Mouse (Mus musculus) neural tube, embryonic 13.5 days (tissue): ENCODE results near the gene B3gnt2. TPM values are rescaled to one million over a fixed set of nuclear protein-coding genes. Genes with fewer than 3 reads are reported as not detected.

ENCODE experiments used
- ATAC-seq: fragments of 200-750 bp; cut with Nextera tagmentation; 2 replicates; pipeline ENCODE4 v1.8.0; 2017; ENCODE audit warnings: low read depth, mild to moderate bottlenecking, moderate TSS enrichment, moderate library complexity
- H3K27ac ChIP-seq: fragments of 300-500 bp; sonication (generic); replicated peaks from 2 replicates; pipeline ENCODE4 v1.5.1; 2015; ENCODE audit warnings: moderate library complexity, mild to moderate bottlenecking, inconsistent platforms
- H3K27me3 ChIP-seq: fragments of 300-500 bp; sonication (generic); 2 replicates; pipeline ENCODE4 v1.6.1; 2015; ENCODE audit warnings: mild to moderate bottlenecking, inconsistent platforms
- H3K36me3 ChIP-seq: fragments of 300-500 bp; sonication (generic); 2 replicates; pipeline ENCODE4 v1.6.1; 2015; ENCODE audit warnings: mild to moderate bottlenecking, inconsistent platforms
- H3K4me1 ChIP-seq: fragments of 300-500 bp; sonication (generic); replicated peaks from 2 replicates; pipeline ENCODE4 v1.6.1; 2015; ENCODE audit warnings: inconsistent platforms
- H3K4me2 ChIP-seq: fragments of 300-500 bp; sonication (generic); 2 replicates; pipeline ENCODE4 v1.6.1; 2015; ENCODE audit warnings: inconsistent platforms, mild to moderate bottlenecking, moderate library complexity
- H3K4me3 ChIP-seq: fragments of 300-500 bp; sonication (generic); 2 replicates; pipeline ENCODE4 v1.5.1; 2015; ENCODE audit warnings: mild to moderate bottlenecking, inconsistent platforms
- H3K9ac ChIP-seq: fragments of 300-500 bp; sonication (generic); 2 replicates; pipeline ENCODE4 v1.6.1; 2015; ENCODE audit warnings: moderate library complexity, mild to moderate bottlenecking, inconsistent platforms
- H3K9me3 ChIP-seq: fragments of 300-500 bp; sonication (generic); 2 replicates; pipeline ENCODE4 v1.6.1; 2016; ENCODE audit warnings: inconsistent platforms
- WGBS: fragments of 180-500 bp; shearing (Covaris S2); methylation state at CpG from one replicate; pipeline ENCODE4 v1.1.7; 2015; 5-methylcytosine and 5-hydroxymethylcytosine counted together
- polyA plus RNA-seq: library from polyadenylated mRNA; unstranded; fragments of >200 nt; fragmentation: Nextera tagmentation; extraction: Ambion mirVana; gene quantifications from 2 replicates; pipeline ENCODE4 v1.2.1, GENCODE M21; 2015

B3gnt2 gene
- polyA plus RNA-seq, 1 experiment from 2014 or later: 2.0 TPM

DNA sequence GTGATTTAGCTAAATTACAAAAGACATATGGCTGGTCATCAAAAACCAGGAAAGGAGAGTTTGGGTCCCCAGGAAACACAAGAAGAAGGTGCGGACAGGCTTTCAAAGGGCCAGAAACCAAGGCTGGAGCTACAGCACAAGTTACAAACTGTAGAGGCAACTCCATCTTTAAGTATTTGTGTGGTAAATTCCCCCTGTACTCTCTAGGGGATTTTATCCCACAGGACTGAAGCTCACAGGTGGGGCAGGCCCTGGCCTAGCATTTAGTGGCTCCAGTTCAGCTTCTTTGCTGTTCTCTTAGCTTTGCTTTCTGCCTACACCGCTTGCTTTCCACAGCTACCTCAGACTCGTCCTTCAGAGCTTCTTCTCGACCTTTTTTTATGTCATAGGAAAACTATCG, 6.9 kb upstream of the B3gnt2 start:
- H3K9me3 ChIP-seq: no peaks in the 10 kb centered on the region
- no peak overlapping the region for H3K4me3 ChIP-seq
- H3K36me3 ChIP-seq: no peaks in the 10 kb centered on the region
- no peak overlapping the region for H3K9ac ChIP-seq
- 93% methylated on average over 5 of the region's 5 CpGs for WGBS
- H3K4me2 ChIP-seq: no peak overlapping the region
- H3K27me3 ChIP-seq: peaks cover 17% of the 10 kb centered on the region
- H3K4me1 ChIP-seq: peaks cover 18% of the 10 kb centered on the region; the same call in 1 of the 2 replicates
- no peak for ATAC-seq
- H3K27ac ChIP-seq: no peak overlapping the region

DNA sequence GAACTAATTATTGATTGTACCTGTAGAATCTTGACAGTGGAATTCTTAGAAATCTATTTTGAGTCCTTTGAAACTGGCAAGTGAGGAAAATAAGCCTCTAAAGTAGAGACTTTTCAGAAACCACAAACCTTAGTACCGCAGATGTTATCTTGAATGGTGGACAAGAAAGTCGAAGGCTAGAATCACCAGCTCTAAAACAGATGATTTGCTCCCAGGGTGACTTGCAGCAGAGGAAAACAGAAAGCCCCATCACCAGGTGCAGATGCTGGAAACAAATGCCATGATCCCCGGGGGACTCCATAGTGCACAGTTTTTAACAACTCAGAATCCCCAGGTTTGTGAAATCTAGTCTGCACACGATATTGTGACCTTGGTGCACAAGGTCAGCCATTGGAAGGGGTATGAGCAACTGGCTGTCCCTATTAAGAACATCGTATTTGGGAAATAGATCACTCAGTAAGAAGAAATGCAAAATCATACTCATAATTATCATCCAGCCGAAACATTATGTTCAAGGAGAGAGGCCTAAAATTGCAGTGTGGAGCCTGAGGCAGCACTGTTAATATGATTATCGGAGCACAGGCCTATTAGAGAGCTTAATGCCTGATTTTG, 5.0 kb upstream of the B3gnt2 start:
- no peaks in the 10 kb centered on the region for H3K36me3 ChIP-seq
- H3K4me3 ChIP-seq: no peak overlapping the region
- H3K4me2 ChIP-seq: no peak overlapping the region
- peaks cover 35% of the 10 kb centered on the region for H3K27me3 ChIP-seq
- H3K9ac ChIP-seq: no peak overlapping the region
- no peak overlapping the region for H3K27ac ChIP-seq
- peaks cover 11% of the 10 kb centered on the region; the same call in 1 of the 2 replicates for H3K4me1 ChIP-seq
- H3K9me3 ChIP-seq: no peaks in the 10 kb centered on the region
- 88% methylated on average over 7 of the region's 7 CpGs for WGBS
- no peak for ATAC-seq

DNA sequence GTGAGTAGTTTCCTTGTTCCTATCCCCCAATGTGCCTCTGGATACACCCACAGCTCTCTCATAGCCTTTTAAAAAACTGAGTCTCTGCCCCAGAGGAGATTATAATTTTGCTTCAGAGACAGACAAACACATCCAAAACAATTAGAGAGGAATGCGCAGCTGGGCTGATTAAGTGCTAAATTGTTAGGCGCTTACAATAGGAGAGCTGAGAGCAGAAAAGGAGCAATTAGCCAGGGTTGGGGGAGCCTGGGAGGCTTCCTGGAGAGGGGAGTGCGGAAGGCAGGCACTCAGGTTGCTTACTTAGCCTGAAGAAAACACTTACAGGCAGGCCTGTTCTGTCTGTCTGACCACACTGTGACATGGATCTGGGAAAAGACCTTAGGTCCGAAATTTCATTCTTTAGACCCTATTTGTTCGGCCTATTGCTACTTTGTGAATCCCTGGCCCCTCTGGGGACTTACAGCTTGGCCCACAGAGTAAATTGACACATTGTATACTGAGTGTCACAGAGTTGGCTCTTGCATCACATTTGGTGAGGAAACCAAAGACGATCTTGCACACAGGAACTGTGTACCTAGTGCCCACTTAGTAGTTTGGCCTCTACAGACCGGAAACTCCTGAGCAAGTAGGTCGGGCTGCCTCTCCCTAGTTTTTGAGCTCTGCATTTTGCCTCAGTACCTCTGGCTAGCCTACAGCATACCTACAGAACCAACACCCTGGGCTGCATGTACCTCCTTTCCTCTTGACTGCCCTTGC, 3.7 kb upstream of the B3gnt2 start:
- H3K9ac ChIP-seq: no peak overlapping the region
- peaks cover 20% of the 10 kb centered on the region for H3K4me1 ChIP-seq
- H3K9me3 ChIP-seq: no peaks in the 10 kb centered on the region
- H3K27ac ChIP-seq: peak overlapping the region; percentile 47; the same call in 1 of the 2 replicates
- peaks cover 47% of the 10 kb centered on the region for H3K27me3 ChIP-seq
- 42% methylated on average over 8 of the region's 8 CpGs for WGBS
- H3K4me3 ChIP-seq: no peak overlapping the region
- no peaks in the 10 kb centered on the region for H3K36me3 ChIP-seq
- H3K4me2 ChIP-seq: no peak overlapping the region
- 0 out of 2 replicates have a peak, but pooled peaks have one; percentile 22 for ATAC-seq

DNA sequence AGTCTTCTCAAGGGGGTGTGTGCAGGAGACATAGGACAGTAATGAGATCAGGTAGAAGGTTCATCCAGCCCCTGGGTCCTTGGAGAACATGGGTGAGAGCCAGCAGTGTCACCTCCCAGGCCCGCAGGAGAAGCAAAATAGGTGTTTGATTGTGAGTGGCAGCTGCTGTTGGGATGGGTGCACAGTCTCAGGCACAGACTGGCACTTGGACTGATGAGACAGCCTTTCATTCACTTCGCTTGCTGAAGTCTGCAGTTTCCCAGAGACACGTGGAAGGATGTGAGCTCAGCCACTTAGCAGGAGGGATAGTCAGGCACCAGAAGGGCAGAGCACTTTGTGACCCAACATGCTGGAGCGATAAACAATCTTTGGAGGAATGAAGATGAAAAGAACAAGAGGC, 2.8 kb upstream of the B3gnt2 start:
- H3K27me3 ChIP-seq: peaks cover 56% of the 10 kb centered on the region
- no peak overlapping the region for H3K4me3 ChIP-seq
- H3K4me1 ChIP-seq: peaks cover 27% of the 10 kb centered on the region
- 38% methylated on average over 4 of the region's 4 CpGs for WGBS
- H3K9me3 ChIP-seq: no peaks in the 10 kb centered on the region
- no peaks in the 10 kb centered on the region for H3K36me3 ChIP-seq
- H3K4me2 ChIP-seq: no peak overlapping the region
- H3K27ac ChIP-seq: no peak overlapping the region
- H3K9ac ChIP-seq: no peak overlapping the region
- ATAC-seq: no peak

DNA sequence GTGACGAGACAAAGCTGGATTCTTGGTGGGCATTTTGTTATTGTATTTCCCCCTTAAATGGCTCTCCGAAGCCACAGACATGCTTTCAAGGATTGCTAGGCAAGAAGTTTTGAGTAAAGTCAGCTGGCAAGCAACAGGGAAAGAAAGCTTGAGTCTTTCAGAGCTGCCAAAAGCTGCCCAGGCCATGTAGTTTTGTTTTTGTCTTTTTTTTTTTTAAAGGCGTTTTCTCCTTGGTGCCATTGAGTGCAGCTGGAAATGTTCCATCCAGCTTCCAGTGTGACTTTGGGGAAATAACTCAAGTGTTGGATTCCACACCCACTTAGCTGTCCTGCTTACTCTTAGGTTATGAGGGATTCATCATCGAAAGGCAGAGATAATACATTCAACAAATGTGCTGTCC, 554 bp upstream of the B3gnt2 start:
- no peak overlapping the region for H3K4me2 ChIP-seq
- 58% methylated on average over 4 of the region's 4 CpGs for WGBS
- no peaks in the 10 kb centered on the region for H3K36me3 ChIP-seq
- H3K27me3 ChIP-seq: peaks cover 78% of the 10 kb centered on the region
- H3K27ac ChIP-seq: no peak overlapping the region
- no peak for ATAC-seq
- no peak overlapping the region for H3K4me3 ChIP-seq
- no peaks in the 10 kb centered on the region for H3K9me3 ChIP-seq
- no peak overlapping the region for H3K9ac ChIP-seq
- H3K4me1 ChIP-seq: peaks cover 36% of the 10 kb centered on the region

DNA sequence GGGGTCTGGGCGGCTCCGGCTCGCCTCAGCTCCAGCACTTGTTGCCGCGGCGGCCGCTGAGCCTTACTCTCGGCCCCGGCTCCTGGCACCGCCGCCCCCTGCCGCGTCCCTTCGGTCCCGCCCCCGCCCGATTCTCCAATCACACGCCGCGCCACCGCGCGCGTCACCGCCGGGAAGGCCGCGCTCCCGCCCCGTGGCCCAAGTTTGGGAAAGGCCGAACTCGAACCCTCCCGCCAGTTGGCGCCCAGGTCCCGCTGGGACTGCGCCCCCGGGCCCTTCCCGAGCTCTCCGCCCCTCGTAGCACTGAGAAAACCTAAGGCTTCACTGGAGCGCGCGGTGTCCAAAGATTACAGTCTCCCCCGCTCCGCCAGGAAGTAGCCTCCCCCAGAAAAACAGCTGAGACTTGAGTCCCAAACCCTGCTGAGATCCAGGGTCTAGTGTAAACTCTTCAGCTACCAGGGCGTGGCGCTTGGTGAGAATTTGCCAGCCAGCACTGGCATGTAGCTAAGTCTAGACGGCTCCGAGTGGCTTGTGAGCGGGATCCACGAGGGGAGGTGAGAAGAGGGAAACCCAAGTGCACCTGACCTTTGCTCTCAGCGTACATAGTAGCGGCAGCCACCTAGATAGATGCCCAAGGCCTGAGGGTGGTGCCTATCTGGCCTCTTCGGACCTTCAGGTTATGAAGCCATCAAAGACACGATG, 977 bp downstream of the B3gnt2 start:
- Histone ChIP-seq H3K4me1 (peaks cover 36% of the 10 kb centered on the region), H3K27ac (0 out of 2 replicates have a peak overlapping the region, but pooled peaks have one; percentile 33), H3K9me3 (no peaks in the 10 kb centered on the region), H3K4me2 (peak overlapping the region; percentile 98), H3K27me3 (peaks cover 82% of the 10 kb centered on the region), H3K36me3 (no peaks in the 10 kb centered on the region), H3K9ac (peak overlapping the region; percentile 77), H3K4me3 (peak overlapping the region; percentile 71)
- ATAC-seq: peak; percentile 93
- under 1% methylated on average over 55 of the region's 55 CpGs for WGBS

DNA sequence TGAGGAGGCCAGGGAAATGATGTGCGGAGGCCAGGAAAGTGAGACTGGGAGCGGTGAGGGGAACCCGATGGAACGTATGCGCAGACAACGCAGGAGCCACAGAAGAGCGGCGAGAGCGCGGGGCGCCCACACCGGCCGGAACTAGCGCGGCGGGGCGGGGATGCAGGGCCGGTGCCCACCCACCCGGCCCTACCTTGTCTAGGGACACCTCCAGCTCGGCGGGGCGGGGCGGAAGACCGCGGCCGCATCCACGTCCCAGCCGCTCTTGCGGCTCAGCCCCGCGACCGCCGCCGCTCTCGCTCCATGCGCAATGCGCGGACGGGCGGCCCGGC, 1.5 kb downstream of the B3gnt2 start:
- WGBS: under 1% methylated on average over 22 of the region's 41 CpGs
- H3K4me2 ChIP-seq: peak overlapping the region; percentile 98
- H3K4me1 ChIP-seq: peaks cover 31% of the 10 kb centered on the region
- H3K9ac ChIP-seq: peak overlapping the region; percentile 77
- ATAC-seq: no peak; the same call in 1 of the 2 replicates
- no peaks in the 10 kb centered on the region for H3K9me3 ChIP-seq
- no peak overlapping the region for H3K27ac ChIP-seq
- peak overlapping the region; percentile 71 for H3K4me3 ChIP-seq
- peaks cover 78% of the 10 kb centered on the region for H3K27me3 ChIP-seq
- no peaks in the 10 kb centered on the region for H3K36me3 ChIP-seq

DNA sequence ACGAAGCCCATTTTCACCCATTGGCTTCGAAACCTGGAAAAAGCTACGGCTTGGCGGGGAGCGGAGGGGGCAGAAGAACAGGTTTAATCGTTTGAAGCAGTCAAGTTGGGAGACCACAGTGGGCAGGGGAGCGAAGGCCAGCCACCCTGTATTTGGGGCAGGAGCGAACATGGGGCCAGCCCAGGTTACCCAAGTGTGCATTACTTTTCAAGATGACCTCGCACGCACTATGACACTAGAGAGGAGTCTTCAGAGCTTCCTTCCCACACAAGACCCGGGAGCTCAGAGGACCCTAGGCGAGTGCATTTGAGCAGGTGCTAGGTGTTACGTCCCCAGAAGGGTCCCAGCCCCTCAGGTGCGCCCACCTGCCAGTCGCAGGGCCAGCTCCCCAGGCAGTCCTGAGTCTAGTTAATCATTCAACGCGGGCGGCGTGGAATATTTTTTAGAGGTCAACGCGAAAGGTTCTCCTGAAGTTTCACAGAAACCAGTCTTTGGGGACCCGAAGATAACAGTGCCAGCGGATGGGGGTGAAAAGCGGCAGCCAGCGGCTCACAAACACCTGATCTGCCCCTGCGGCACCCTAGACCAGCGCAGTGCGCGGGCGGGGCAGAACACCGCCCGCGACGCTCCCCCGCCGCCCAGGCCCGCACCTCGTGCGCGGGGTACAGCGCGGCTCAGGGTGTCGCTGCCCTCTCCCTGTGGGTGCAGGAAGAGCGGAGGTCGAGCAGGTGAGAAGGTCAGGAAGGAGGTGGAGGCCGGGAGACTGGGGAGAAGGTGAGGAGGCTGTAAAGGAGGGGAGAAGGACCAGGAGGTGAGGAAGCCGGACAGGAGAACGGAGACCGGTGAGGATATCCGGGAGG, 2.1 kb downstream of the B3gnt2 start:
- peak; percentile 36 for ATAC-seq
- H3K9ac ChIP-seq: peak overlapping the region; percentile 77
- WGBS: 2% methylated on average over 50 of the region's 50 CpGs
- no peaks in the 10 kb centered on the region for H3K9me3 ChIP-seq
- H3K27ac ChIP-seq: no peak overlapping the region
- H3K4me2 ChIP-seq: peak overlapping the region; percentile 98
- H3K4me3 ChIP-seq: peak overlapping the region; percentile 71
- H3K4me1 ChIP-seq: peaks cover 25% of the 10 kb centered on the region
- peaks cover 75% of the 10 kb centered on the region for H3K27me3 ChIP-seq
- no peaks in the 10 kb centered on the region for H3K36me3 ChIP-seq

DNA sequence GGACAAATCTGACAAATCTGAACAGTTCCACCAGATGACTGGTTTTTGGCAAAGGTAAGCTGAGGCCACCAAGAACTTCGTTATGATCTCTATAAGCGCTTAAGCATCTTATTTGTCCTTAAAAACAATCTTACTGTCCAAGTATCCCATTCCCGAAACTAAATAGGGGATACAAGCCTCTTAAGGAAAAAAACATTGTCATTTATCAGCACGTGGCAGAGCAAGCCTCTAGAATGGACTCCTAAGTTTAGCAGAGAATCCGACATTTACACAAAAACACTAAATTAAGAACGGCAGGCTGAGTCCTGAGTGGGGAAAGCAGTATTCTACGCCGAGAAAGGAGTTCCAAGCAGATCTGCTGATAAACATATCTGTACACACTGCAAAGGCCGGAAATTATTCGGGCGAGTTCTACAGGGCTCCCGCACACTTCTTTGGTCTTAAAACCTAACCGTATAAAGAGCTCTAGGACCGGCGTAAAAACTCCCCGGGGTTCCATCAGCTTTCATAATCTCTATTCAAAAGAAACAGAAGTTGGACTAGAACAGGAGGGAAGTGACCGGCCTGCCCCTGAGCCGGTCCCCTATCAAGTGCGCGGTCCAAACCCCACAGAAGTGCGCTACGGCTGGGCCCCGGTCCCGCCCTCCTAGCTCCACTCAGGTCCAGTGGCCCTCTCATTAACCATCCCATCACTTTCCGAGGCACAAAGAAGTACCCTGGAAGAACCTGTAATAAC, 2.9 kb downstream of the B3gnt2 start:
- H3K27me3 ChIP-seq: peaks cover 68% of the 10 kb centered on the region
- H3K9me3 ChIP-seq: no peaks in the 10 kb centered on the region
- peaks cover 25% of the 10 kb centered on the region for H3K4me1 ChIP-seq
- WGBS: 17% methylated on average over 25 of the region's 25 CpGs
- no peak overlapping the region for H3K27ac ChIP-seq
- H3K9ac ChIP-seq: peak overlapping the region; percentile 77; the same call in 1 of the 2 replicates
- peak overlapping the region; percentile 71 for H3K4me3 ChIP-seq
- no peaks in the 10 kb centered on the region for H3K36me3 ChIP-seq
- no peak for ATAC-seq
- peak overlapping the region; percentile 98 for H3K4me2 ChIP-seq

DNA sequence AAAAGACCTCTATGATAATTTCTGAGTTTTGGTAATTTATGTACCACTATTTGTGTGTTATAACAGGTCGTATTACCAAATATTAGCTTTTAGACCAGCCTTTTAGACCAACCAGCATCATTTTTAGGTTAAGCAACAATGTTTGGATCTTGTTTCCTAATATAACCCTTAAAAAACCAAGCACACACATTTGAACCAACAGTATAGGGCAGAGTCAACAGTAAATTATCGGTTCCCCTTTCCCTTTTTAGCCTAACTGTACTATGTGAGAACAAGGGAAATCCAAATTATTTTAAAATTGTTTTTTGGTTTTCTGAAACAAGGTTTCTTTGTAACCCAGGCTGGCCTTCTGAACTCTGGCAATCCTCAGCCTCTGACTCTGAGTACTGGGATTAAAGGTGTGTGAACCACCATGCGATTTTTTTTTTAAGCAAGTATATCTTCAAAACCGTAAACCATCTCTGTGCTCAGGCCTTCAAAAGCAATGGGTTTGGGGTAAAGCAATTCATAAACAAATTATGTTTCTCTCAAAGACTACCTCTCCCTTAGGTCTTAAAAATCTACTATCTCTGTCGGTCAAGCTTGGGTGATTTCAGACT, 3.6 kb downstream of the B3gnt2 start:
- Histone ChIP-seq H3K36me3 (no peaks in the 10 kb centered on the region), H3K9ac (no peak overlapping the region), H3K4me3 (no peak overlapping the region; the same call in 1 of the 2 replicates), H3K27me3 (peaks cover 63% of the 10 kb centered on the region), H3K4me1 (peaks cover 25% of the 10 kb centered on the region), H3K4me2 (peak overlapping the region; percentile 98; the same call in 1 of the 2 replicates), H3K27ac (no peak overlapping the region), H3K9me3 (no peaks in the 10 kb centered on the region)
- no peak for ATAC-seq
- 78% methylated on average over 5 of the region's 5 CpGs for WGBS
